ENCODE assay signal across 15 mouse cellular contexts in the genomic region with DNA sequence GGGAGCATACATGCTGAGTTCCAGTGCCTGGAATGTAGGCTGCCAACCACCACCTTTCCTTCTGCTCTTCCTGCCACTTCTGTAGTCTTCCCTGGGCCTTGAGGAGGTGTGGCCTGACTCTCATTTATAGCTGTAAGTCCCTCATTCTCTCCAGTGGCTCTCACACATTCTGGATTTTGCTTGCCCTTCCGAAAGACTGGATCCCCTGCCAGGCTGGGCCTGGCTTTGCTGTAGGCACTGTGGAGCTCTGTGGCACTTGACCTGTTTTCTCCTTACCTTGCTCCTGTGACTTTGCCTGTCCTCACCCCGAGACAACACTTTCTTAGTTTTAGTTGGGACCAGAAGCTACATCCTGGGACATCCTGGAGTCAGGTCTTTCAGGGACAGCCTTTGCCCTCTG. TPM values are rescaled to one million over a fixed set of nuclear protein-coding genes. Genes with fewer than 3 reads are reported as not detected.
A peak's percentile ranks its signal among the peaks of the same experiment; 100 is the strongest.
DNase-seq lines count a peak whose midpoint lies in the region; ATAC-seq and TF ChIP-seq lines count a peak whose summit lies in the region.
"Had no signal": no experiment of that assay in that cellular context is flagged by ENCODE, and none has a peak within 500 bp of the region (broad histone marks: within the 10 kb centered on the region; RNA-seq: fewer than 3 reads in every experiment).

No protein-coding gene starts in this region.

- DNase-seq in kidney, adult 2 months, result no peak
- DNase-seq in lung, postnatal 0 days (ENCODE audit: low spot score), result no peak
- no peak for DNase-seq in lung, postnatal 36 days
- no peak for DNase-seq in liver, postnatal 0 days
- DNase-seq in layer of hippocampus, adult 9-11 months, result no peak

- no peak overlapping the region for H3K4me3 ChIP-seq in heart, embryonic 13.5 days
- H3K4me3 ChIP-seq in heart, embryonic 11.5 days (ENCODE audit: low read depth, low read length), result no peak overlapping the region
- no peak overlapping the region for H3K4me3 ChIP-seq in kidney, embryonic 15.5 days (replicated peaks)
- no peak overlapping the region for H3K4me3 ChIP-seq in kidney, adult 2 months (ENCODE audit: insufficient read depth, low read depth, low read length)
- no peak overlapping the region for H3K4me3 ChIP-seq in lung, postnatal 0 days (ENCODE audit: low read depth, low read length)
- H3K4me3 ChIP-seq in liver, postnatal 0 days (ENCODE audit: low read depth, low read length), result no peak overlapping the region
- H3K4me3 ChIP-seq: embryonic facial prominence, embryonic 10.5 days; midbrain, embryonic 12.5 days; myocyte; neural tube, embryonic 15.5 days had no signal

- no peak for TF ChIP-seq EP300 in lung, postnatal 0 days (IDR thresholded peaks at IDR 0.05)
- no peak for TF ChIP-seq EP300 in liver, postnatal 0 days (IDR thresholded peaks at IDR 0.05; ENCODE audit: low read depth)

- H3K4me2 ChIP-seq in heart, embryonic 13.5 days, result no peak overlapping the region
- no peak overlapping the region for H3K4me2 ChIP-seq in heart, embryonic 11.5 days
- no peak overlapping the region for H3K4me2 ChIP-seq in kidney, embryonic 15.5 days
- no peak overlapping the region for H3K4me2 ChIP-seq in lung, postnatal 0 days (replicated peaks; ENCODE audit: low read depth, low read length)
- H3K4me2 ChIP-seq in liver, postnatal 0 days (ENCODE audit: low read depth, low read length), result no peak overlapping the region
- H3K4me2 ChIP-seq: hindbrain, embryonic 14.5 days; midbrain, embryonic 12.5 days; neural tube, embryonic 15.5 days had no signal

- TF ChIP-seq POLR2A in kidney, adult 2 months (IDR thresholded peaks at IDR 0.05; ENCODE audit: low read depth, low read length), result no peak

- H3K27ac ChIP-seq in heart, embryonic 13.5 days (replicated peaks), result peak overlapping the region; percentile 87; the same call in 1 of the 2 replicates
- H3K27ac ChIP-seq in heart, embryonic 11.5 days (ENCODE audit: low read depth, low read length), result no peak overlapping the region
- H3K27ac ChIP-seq in kidney, embryonic 15.5 days, result peak overlapping the region; percentile 63; the same call in 1 of the 2 replicates
- H3K27ac ChIP-seq in kidney, adult 2 months (ENCODE audit: insufficient read depth, low read depth, low read length), result no peak overlapping the region
- 0 out of 2 replicates have a peak overlapping the region, but pooled peaks have one; percentile 14 for H3K27ac ChIP-seq in lung, postnatal 0 days (ENCODE audit: low read length)
- peak overlapping the region; percentile 44; the same call in 1 of the 2 replicates for H3K27ac ChIP-seq in liver, postnatal 0 days (ENCODE audit: low read depth)
- H3K27ac ChIP-seq: embryonic facial prominence, embryonic 10.5 days; hindbrain, embryonic 14.5 days had no signal

- peaks cover 51% of the 10 kb centered on the region for H3K36me3 ChIP-seq in heart, embryonic 13.5 days
- peaks cover 14% of the 10 kb centered on the region for H3K36me3 ChIP-seq in heart, embryonic 11.5 days (ENCODE audit: control insufficient read depth, insufficient read depth, low read length)
- H3K36me3 ChIP-seq in kidney, embryonic 15.5 days, result peaks cover 53% of the 10 kb centered on the region
- no peaks in the 10 kb centered on the region; the same call in none of the 2 replicates for H3K36me3 ChIP-seq in kidney, adult 2 months (ENCODE audit: control insufficient read depth, insufficient read depth, low read length)
- peaks cover 18% of the 10 kb centered on the region; the same call in 1 of the 2 replicates for H3K36me3 ChIP-seq in lung, postnatal 0 days (ENCODE audit: insufficient read depth, low read length)
- H3K36me3 ChIP-seq in liver, postnatal 0 days (replicated peaks; ENCODE audit: insufficient read depth, low read length), result peaks cover 33% of the 10 kb centered on the region

- peaks cover 18% of the 10 kb centered on the region for H3K4me1 ChIP-seq in heart, embryonic 13.5 days
- peaks cover 19% of the 10 kb centered on the region for H3K4me1 ChIP-seq in heart, embryonic 11.5 days (ENCODE audit: control insufficient read depth, insufficient read depth, low read length)
- H3K4me1 ChIP-seq in kidney, embryonic 15.5 days, result peaks cover 27% of the 10 kb centered on the region
- peaks cover 7% of the 10 kb centered on the region; the same call in 1 of the 2 replicates for H3K4me1 ChIP-seq in kidney, adult 2 months (ENCODE audit: control insufficient read depth, insufficient read depth, low read length)
- H3K4me1 ChIP-seq in lung, postnatal 0 days (ENCODE audit: insufficient read depth, low read depth, low read length), result peaks cover 7% of the 10 kb centered on the region; the same call in 1 of the 2 replicates
- H3K4me1 ChIP-seq in liver, postnatal 0 days (ENCODE audit: insufficient read depth), result peaks cover 26% of the 10 kb centered on the region

- no peak for ATAC-seq in heart, embryonic 13.5 days (ENCODE audit: extremely low read depth, insufficient number of reproducible peaks, low FRiP score, low TSS enrichment)
- ATAC-seq in heart, embryonic 11.5 days (replicated peaks; ENCODE audit: insufficient number of reproducible peaks, low FRiP score, low TSS enrichment), result no peak
- no peak for ATAC-seq in kidney, embryonic 15.5 days (replicated peaks; ENCODE audit: low FRiP score)
- ATAC-seq in lung, postnatal 0 days, result no peak
- no peak for ATAC-seq in liver, postnatal 0 days
- ATAC-seq: forebrain, embryonic 14.5 days had no signal

- 83% methylated on average over 2 of the region's 2 CpGs for WGBS in heart, embryonic 13.5 days
- 90% methylated on average over 2 of the region's 2 CpGs for WGBS in heart, embryonic 11.5 days (ENCODE audit: insufficient replicate concordance)
- 88% methylated on average over 2 of the region's 2 CpGs for WGBS in kidney, embryonic 15.5 days
- 66% methylated on average over 2 of the region's 2 CpGs for WGBS in kidney, adult 2 months
- WGBS in lung, postnatal 0 days, result 78% methylated on average over 2 of the region's 2 CpGs
- WGBS in liver, postnatal 0 days (ENCODE audit: insufficient replicate concordance), result 77% methylated on average over 2 of the region's 2 CpGs

- H3K9me3 ChIP-seq in heart, embryonic 13.5 days, result no peaks in the 10 kb centered on the region
- H3K9me3 ChIP-seq in heart, embryonic 11.5 days (replicated peaks; ENCODE audit: control insufficient read depth, low read length), result no peaks in the 10 kb centered on the region
- no peaks in the 10 kb centered on the region for H3K9me3 ChIP-seq in kidney, embryonic 15.5 days (replicated peaks)
- no peaks in the 10 kb centered on the region for H3K9me3 ChIP-seq in lung, postnatal 0 days (ENCODE audit: low read length)
- H3K9me3 ChIP-seq in liver, postnatal 0 days (ENCODE audit: low read length), result no peaks in the 10 kb centered on the region
- H3K9me3 ChIP-seq: embryonic facial prominence, embryonic 10.5 days; midbrain, embryonic 12.5 days; neural tube, embryonic 15.5 days had no signal

- no peak overlapping the region for H3K9ac ChIP-seq in heart, embryonic 13.5 days
- no peak overlapping the region for H3K9ac ChIP-seq in heart, embryonic 11.5 days (ENCODE audit: low read depth, low read length)
- H3K9ac ChIP-seq in kidney, embryonic 15.5 days, result no peak overlapping the region
- no peak overlapping the region for H3K9ac ChIP-seq in lung, postnatal 0 days (replicated peaks; ENCODE audit: low read depth)
- H3K9ac ChIP-seq in liver, postnatal 0 days (replicated peaks), result no peak overlapping the region
- H3K9ac ChIP-seq: hindbrain, embryonic 14.5 days; midbrain, embryonic 12.5 days; neural tube, embryonic 15.5 days had no signal

- TF ChIP-seq CTCF in kidney, adult 2 months (conservative IDR thresholded peaks at IDR 0.05; ENCODE audit: insufficient read depth, insufficient read length, low read depth, low read length), result no peak
- no peak for TF ChIP-seq CTCF in lung, postnatal 0 days (IDR thresholded peaks at IDR 0.05)
- TF ChIP-seq CTCF in liver, postnatal 0 days (IDR thresholded peaks at IDR 0.05; ENCODE audit: low read depth), result no peak

- H3K27me3 ChIP-seq in heart, embryonic 13.5 days (replicated peaks), result no peaks in the 10 kb centered on the region
- no peaks in the 10 kb centered on the region for H3K27me3 ChIP-seq in heart, embryonic 11.5 days (ENCODE audit: control insufficient read depth, insufficient read depth, low read length)
- no peaks in the 10 kb centered on the region for H3K27me3 ChIP-seq in kidney, embryonic 15.5 days
- no peaks in the 10 kb centered on the region for H3K27me3 ChIP-seq in kidney, adult 2 months (replicated peaks; ENCODE audit: control insufficient read depth, insufficient read depth, low read length)
- H3K27me3 ChIP-seq in lung, postnatal 0 days (replicated peaks; ENCODE audit: insufficient read depth, low read length), result no peaks in the 10 kb centered on the region
- H3K27me3 ChIP-seq in liver, postnatal 0 days (ENCODE audit: insufficient read depth, low read length), result no peaks in the 10 kb centered on the region
- H3K27me3 ChIP-seq: neural tube, embryonic 15.5 days had no signal

RNA-seq across cellular contexts. Expression of gene Vps18, which starts 10.3 kb away (rescaled TPM):
- 11.9 and 13.1 TPM in 2 replicates for polyA plus RNA-seq in heart, embryonic 13.5 days (2015; fragmentation: Nextera tagmentation; extraction: Ambion mirVana)
- polyA plus RNA-seq in heart, embryonic 11.5 days (2014; fragmentation: Nextera tagmentation; extraction: Ambion mirVana), result 6.9 and 8.7 TPM in 2 replicates
- polyA plus RNA-seq in kidney, embryonic 15.5 days (2015; fragmentation: Nextera tagmentation; extraction: Ambion mirVana), result 17.6 and 19.6 TPM in 2 replicates
- 24.0 and 27.4 TPM in 2 replicates for polyA plus RNA-seq in kidney, adult 2 months (2012; rRNA removed)
- 11.1 and 11.4 TPM in 2 replicates for polyA plus RNA-seq in lung, postnatal 0 days (2015; fragmentation: Nextera tagmentation; extraction: Ambion mirVana)
- polyA plus RNA-seq in liver, postnatal 0 days (2015; fragmentation: Nextera tagmentation; extraction: Ambion mirVana), result 4.7 TPM in 2 replicates

RNA-seq across cellular contexts. Expression of gene Dll4, which starts 26.7 kb away (rescaled TPM):
- polyA plus RNA-seq in heart, embryonic 13.5 days (2015; fragmentation: Nextera tagmentation; extraction: Ambion mirVana), result 7.7 and 8.7 TPM in 2 replicates
- 3.7 and 5.0 TPM in 2 replicates for polyA plus RNA-seq in heart, embryonic 11.5 days (2014; fragmentation: Nextera tagmentation; extraction: Ambion mirVana)
- polyA plus RNA-seq in kidney, embryonic 15.5 days (2015; fragmentation: Nextera tagmentation; extraction: Ambion mirVana), result 9.9 and 10.5 TPM in 2 replicates
- 14.6 and 15.9 TPM in 2 replicates for polyA plus RNA-seq in kidney, adult 2 months (2012; rRNA removed)
- polyA plus RNA-seq in lung, postnatal 0 days (2015; fragmentation: Nextera tagmentation; extraction: Ambion mirVana), result 22.7 and 25.9 TPM in 2 replicates
- 1.8 and 1.9 TPM in 2 replicates for polyA plus RNA-seq in liver, postnatal 0 days (2015; fragmentation: Nextera tagmentation; extraction: Ambion mirVana)
- polyA plus RNA-seq: C2C12, myocyte had no signal

RNA-seq across cellular contexts. Expression of gene Rhov, which starts 27.8 kb away (rescaled TPM):
- 0.14 and 0.60 TPM in 2 replicates for polyA plus RNA-seq in heart, embryonic 13.5 days (2015; fragmentation: Nextera tagmentation; extraction: Ambion mirVana)
- not detected in 2 replicates for polyA plus RNA-seq in heart, embryonic 11.5 days (2014; fragmentation: Nextera tagmentation; extraction: Ambion mirVana)
- 0.72 and 1.1 TPM in 2 replicates for polyA plus RNA-seq in kidney, embryonic 15.5 days (2015; fragmentation: Nextera tagmentation; extraction: Ambion mirVana)
- polyA plus RNA-seq in kidney, adult 2 months (2012; rRNA removed), result 5.9 and 7.8 TPM in 2 replicates
- polyA plus RNA-seq in lung, postnatal 0 days (2015; fragmentation: Nextera tagmentation; extraction: Ambion mirVana), result 3.0 and 3.1 TPM in 2 replicates
- polyA plus RNA-seq in liver, postnatal 0 days (2015; fragmentation: Nextera tagmentation; extraction: Ambion mirVana), result not detected in 2 replicates

RNA-seq across cellular contexts. Expression of gene Chac1, which starts 52.2 kb away (rescaled TPM):
- polyA plus RNA-seq in heart, embryonic 13.5 days (2015; fragmentation: Nextera tagmentation; extraction: Ambion mirVana), result 0.35 and 0.78 TPM in 2 replicates
- 0.35 and 0.74 TPM in 2 replicates for polyA plus RNA-seq in heart, embryonic 11.5 days (2014; fragmentation: Nextera tagmentation; extraction: Ambion mirVana)
- polyA plus RNA-seq in kidney, embryonic 15.5 days (2015; fragmentation: Nextera tagmentation; extraction: Ambion mirVana), result 0.91 and 0.98 TPM in 2 replicates
- 2.0 and 2.2 TPM in 2 replicates for polyA plus RNA-seq in kidney, adult 2 months (2012; rRNA removed)
- 1.5 and 1.8 TPM in 2 replicates for polyA plus RNA-seq in lung, postnatal 0 days (2015; fragmentation: Nextera tagmentation; extraction: Ambion mirVana)
- polyA plus RNA-seq in liver, postnatal 0 days (2015; fragmentation: Nextera tagmentation; extraction: Ambion mirVana), result 0.35 and 0.36 TPM in 2 replicates

Comparison
In these comparisons a context has a peak if more than half of its experiments do, and no peak if none do; other contexts are left out.
1. H3K27ac ChIP-seq: peak in heart, embryonic 13.5 days (single experiment), kidney, embryonic 15.5 days (single experiment), lung, postnatal 0 days (single experiment) and liver, postnatal 0 days (single experiment); none in heart, embryonic 11.5 days (single experiment) and kidney, adult 2 months (single experiment).